Mouse (Mus musculus) hindlimb bud, embryonic 11.5 days (tissue): ENCODE results near the gene Txndc2.

Experiments
- DNase-seq: peaks from one replicate; pipeline ENCODE4 v3.0.0-alpha.2; 2012; ENCODE audit warnings: low read depth, low spot score; ENCODE audit errors: extremely low spot score

The Txndc2 gene

GRCm38 (mm10) chr17:65641734-65642218, at the start of gene Txndc2:
Txndc2 (minus strand) TSS chr17:65642168.
- no peak for DNase-seq

DNA sequence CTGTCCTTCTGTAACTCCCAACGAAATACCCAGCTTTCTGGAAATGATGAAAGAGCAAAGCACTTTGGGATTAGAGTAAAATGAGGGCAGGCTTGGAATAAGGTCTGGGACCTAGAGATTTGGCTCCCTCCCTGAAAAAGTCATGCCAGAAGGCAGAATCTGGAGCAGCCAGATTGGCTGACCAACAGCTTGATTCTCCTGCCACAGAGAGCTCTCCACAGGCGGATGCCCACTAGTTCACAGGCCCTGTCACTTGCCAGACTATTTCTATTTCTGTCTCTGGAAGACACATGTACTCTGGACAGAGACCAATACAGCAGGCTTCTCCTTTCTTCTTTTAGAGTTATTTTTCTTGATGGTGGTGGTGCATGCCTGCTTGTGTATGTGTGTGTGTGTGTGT, 41.8 kb upstream of the Txndc2 start:
- no peak for DNase-seq

- DNase-seq: no peak
These were observed 41.3 kb upstream of the Txndc2 start for GRCm38 (mm10) chr17:65683316-65683715.

DNA sequence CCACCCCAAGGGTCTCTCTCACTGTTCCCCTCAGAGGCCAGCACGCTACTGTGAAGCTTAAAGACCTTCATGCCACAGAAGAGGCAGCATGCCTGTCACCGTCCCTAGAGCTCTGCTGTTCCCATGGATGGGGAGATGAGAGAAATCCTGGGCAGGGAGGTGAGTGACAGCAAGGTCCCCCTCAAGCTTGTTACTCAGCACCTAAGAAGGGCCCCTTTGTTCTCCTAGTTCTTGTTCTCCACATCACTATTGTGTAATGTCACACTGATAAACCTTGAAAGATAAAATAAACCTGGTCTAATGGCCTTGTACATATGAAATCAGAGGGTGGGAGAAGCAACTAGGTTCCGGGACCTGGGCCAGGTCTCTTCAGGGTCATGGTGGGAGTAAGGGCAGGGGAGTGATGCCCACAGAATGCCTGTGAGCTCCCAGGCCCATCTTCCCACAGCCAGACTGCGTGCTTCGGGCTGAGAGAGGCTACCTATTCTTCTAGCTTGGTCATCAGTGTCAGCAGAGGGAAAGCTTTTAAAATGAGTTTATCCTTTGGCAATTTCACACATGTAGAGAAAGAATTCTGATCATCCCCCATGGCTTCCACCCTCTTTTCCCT, 40.2 kb upstream of the Txndc2 start:
- DNase-seq: no peak

- DNase-seq: no peak
These were observed 39.5 kb upstream of the Txndc2 start for GRCm38 (mm10) chr17:65681516-65681915.

GRCm38 (mm10) chr17:65680801-65681412, 38.9 kb upstream of the Txndc2 start:
- DNase-seq: no peak

- DNase-seq: no peak
These were observed 38.0 kb upstream of the Txndc2 start for GRCm38 (mm10) chr17:65679806-65680446.

- no peak for DNase-seq
These were observed 35.8 kb upstream of the Txndc2 start for GRCm38 (mm10) chr17:65677742-65678141.

DNA sequence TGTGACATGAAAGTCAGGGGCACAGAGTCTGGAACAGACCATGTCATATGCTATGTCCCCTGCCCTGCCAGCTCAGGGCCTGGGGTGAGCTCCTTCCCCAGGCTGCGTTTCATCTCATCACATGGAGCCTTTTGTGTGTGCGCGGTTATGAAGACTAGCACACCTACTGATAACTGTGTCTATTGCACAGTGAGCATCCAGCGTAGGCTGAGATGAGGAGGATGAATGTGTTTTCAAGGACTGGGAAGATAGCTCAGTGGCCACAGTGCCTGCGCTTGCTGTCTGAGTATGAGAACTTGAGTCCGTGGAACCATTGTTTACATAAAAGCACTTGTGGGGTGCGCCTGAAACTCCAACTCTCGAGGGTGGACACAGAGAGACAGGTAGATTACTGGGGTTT, 34.6 kb upstream of the Txndc2 start:
- no peak for DNase-seq

GRCm38 (mm10) chr17:65675985-65676384, 34.0 kb upstream of the Txndc2 start:
- no peak for DNase-seq

- DNase-seq: no peak
These were observed 32.8 kb upstream of the Txndc2 start for GRCm38 (mm10) chr17:65674710-65675171.

GRCm38 (mm10) chr17:65672926-65673325, 31.0 kb upstream of the Txndc2 start:
- no peak for DNase-seq

DNA sequence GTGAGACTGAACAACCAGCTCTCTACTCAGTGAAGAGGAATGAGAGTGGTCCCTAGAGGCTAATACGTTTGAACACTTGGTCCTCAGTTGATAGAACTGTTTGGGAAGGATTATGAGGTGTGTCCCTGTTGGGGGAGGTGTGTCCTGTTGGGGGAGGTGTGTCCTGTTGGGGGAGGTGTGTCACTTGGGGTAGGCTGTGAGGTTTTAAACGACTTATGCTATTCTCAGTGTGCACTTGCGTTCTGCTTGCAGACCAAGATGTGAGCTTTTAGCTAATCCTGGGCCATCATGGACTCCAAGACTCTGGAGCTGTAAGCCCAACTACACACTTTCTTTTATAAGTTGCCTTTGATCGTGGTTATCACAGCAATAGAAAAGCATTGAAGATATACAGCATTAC, 27.1 kb upstream of the Txndc2 start:
- no peak for DNase-seq

- DNase-seq: no peak
These were observed 25.8 kb upstream of the Txndc2 start for GRCm38 (mm10) chr17:65667792-65668191.

DNA sequence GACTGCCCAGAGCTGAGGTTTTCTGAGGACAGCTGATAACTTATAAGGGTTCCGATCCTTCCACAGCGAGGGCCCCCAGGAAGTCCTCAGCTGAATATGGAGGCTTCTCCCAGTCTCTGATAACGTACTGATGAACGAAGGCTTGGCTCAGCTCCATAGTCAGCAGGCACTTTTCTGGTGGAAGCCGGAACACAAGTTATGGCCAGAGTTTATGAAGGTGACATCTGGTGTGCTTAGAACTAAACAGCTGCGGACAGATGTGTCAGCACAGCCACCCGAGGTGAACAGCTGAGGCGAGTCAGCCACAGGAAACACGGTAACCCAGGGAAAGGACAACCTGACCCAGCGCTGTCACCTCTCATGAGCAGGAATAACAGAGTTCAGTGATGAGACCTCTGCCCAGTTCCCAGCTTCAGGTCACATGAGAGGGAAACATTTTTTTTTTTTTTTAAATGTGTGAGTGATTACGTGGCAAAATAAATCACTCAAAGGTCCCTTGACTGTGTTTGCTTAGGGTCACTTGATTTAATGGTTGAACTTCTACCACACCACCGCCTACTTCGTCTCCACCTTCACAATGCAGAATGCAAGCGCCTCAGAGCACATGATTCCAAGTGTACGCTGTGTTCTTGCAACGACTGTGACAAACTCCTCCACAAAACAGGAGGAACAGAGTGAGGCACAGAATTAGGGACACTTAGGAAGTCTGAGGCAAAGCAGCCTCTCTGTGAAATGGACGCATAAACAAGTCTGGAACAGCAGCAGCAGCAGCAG, 24.6 kb upstream of the Txndc2 start:
- DNase-seq: no peak

GRCm38 (mm10) chr17:65665786-65666387, 23.9 kb upstream of the Txndc2 start:
- DNase-seq: no peak

GRCm38 (mm10) chr17:65663329-65664078, 21.5 kb upstream of the Txndc2 start:
- DNase-seq: no peak

DNA sequence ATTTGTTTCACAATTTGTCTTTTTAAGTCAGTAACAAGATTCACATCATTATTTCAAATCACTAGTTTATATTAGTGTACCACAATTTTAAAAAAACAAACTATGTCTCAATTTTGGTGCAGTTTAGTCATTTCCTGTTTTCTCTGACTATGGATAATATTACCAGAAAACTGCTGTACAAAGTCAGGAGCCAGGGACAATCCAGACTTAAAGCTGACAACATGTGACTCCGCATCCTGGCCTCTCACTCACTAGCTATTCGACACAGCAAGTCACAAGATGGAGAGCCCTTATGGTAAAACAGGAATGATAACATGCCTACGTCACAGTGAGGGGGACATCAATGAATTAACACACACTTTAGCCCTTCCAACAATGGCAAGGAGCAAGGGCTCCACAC, 20.7 kb upstream of the Txndc2 start:
- no peak for DNase-seq

GRCm38 (mm10) chr17:65658416-65658815, 16.4 kb upstream of the Txndc2 start:
- DNase-seq: no peak

- DNase-seq: no peak
These were observed 16.0 kb upstream of the Txndc2 start for GRCm38 (mm10) chr17:65657958-65658357.
